Mouse (Mus musculus) frontal cortex, adult (tissue): ENCODE measurements around the gene Pak3.
A peak's percentile ranks its signal among the peaks of the same experiment; 100 is the strongest.
"Not testable (repeated sequence)": the region's sequence is repeated elsewhere in the genome, so short reads cannot be mapped to it uniquely, and the experiment has no call there.

Source experiments
- ATAC-seq: cut with Nextera tagmentation; 2 replicates; pipeline ENCODE4 v1.9.2; 2017; ENCODE audit warnings: mild to moderate bottlenecking, moderate library complexity, mixed read lengths; ENCODE audit not compliant: low TSS enrichment

Gene Pak3

DNA sequence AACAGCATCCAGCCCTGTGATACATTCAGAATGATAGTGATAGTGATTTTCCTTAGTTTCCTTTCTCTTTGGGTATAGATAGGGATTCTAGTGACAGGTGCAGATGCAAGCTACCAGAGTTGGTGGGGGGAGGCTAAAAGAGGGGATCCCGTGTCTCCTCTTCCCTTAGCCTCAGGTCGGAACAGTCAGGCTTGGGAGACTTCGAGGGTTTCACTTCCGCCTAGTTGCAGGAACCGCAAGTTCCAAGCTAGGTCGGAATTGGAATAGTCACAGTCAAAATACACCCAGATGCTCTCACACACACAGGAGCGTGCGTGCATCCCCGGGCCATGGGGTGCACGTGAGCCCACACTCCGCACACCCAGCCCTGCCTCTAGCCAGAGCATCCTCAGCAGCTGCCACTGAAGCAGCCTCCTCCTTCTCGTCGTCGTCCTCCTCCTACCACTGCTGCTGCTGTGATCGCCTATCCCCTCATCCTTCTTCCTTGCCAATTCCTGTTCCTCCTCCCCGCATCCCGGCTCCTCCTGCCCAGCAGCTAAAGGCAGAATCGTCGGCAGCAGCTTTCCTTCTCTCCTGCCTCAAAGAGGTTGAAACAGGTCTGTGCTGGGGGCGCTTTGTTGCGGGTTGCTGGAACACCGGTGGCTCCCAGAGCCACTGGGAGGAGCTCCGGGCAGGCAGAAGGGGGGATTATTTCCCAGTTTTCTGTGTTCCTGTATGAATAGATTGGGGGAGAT, at the start of gene Pak3:
Pak3 (plus strand) TSS at position 424 of the 734 bp plus-strand sequence.
- peak; percentile 89 for ATAC-seq

DNA sequence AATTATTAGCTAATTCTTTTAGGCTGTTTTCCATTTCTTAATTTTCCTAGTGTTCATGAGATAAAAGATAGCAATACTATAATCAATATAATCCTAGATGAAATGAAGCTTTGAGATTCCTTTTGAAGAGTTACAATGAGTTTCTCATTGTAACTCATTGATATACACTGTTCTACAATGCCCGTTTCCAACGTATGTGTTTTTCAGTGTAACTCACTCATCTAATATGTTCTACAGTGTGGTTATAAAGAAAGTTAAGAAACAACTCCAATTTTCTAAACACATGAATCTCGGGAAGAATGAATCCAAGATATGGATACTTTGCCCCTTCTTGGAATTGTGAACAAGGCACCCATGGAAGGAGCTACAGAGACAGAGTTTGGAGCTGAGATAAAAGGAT, 35.5 kb upstream of the Pak3 start:
- ATAC-seq: peak; percentile 100

DNA sequence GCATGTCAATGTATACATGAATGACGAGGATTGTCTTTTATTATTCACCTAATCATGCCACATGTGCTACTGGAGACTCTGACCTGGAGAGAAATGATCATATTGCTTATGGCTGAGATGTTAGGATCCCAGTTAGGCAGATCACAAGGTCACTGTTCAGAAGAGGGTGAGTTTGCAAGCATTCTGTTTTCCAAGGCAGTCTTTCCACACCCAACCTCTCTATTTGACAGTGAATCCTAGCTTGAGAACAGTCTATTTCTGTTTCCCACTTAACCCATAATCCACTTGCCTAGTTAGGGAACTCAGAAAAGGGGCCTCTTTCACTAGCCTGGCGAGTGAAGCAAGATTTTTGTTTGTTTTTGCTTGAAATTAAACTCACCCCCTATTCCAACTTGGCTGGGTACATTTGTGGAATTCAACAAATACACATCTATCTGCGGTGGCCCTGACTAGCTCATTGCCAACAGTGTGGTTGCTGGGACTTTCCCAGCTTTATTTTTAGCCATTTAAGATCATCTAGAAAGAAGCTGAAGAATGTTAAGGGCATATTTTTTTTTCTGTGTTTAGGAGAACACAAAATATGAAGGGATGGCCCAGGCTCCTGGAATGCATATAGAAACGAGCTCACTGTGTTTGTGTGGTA, 17.2 kb upstream of the Pak3 start:
- no peak for ATAC-seq

DNA sequence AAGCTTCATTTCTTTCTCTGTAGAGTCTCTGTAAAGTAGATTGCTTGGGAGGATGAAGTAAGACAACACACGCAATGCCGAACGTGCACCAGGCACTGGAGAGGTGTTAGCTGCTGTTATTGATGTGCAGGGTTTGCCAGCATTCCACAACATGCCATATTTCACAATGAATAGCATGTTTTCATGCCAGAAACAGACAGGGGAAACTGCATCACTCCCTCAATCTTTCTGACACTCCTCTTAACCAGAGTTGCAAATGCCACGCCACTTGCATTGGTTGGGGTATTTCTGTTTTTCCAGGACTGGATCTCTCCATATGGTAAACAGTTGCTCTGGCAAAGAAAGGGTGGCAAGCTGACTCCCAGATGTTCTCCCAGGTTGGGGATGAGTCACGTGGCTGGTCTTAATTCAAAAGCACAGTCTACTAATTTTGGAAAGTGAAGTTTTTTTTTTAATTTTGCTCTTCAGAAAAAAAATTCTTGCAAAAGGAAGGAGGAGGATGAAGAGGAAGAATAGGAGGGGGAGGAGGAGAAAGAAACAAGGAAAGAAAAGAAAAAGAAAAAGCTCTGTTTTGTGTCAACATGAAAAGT, 16.5 kb upstream of the Pak3 start:
- no peak for ATAC-seq

DNA sequence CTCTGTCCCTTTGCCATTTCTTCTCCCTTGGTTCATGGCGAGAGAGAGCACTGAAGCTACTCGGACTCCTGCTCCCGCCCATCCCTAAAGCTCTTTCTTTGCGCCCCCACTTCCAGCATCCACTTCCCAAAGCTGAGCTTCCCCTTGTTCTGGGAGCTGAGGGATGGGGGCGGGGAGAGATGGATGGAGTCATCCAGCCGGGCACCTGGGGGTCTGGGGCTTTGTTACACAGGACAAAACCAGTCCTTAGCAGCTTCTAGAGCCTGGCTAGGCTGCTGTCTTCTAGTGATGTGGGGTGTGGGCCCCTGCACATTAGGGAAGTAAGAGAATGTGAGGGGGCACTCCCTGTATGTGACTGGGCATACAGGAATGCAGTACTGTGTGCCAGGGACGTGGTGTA, 526 bp downstream of the Pak3 start:
- ATAC-seq: peak; percentile 75

DNA sequence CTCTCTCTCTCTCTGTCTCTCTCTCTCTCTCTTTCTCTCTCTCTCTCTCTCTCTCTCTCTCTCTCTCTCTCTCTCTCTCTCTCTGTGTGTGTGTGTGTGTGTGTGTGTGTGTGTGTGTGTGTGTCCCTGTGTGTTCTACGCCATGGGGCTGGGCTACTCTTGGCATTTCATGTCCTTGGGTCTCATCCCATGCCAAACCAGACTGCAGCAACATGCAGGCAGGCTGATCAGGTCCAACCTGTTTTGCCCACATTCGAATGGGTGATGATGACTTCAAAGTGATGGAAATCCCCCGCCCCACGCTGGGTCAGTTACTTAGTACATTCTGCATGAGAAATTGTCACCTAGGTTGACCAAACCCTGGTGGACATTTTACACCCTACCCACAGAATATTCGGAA, 1.1 kb downstream of the Pak3 start:
- not testable (repeated sequence) for ATAC-seq

DNA sequence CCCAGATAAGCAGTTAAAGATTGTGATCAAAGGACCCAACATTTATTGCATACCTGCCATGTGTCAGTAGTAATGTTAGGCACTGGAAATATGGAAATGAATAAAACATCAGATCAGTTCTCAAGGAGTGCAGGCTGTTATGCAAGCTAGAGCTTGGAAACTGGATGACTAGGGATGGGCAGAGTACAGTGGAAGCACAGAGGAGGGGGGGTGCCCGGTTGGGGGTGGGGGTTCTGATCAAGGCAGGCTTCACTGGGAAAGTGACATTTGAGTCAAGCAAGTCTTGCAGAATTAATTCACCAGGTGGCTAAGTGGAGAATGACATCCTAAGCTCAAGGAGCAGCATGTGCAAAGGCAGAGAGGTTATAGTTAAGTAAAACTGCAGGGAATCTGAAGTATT, 1.8 kb downstream of the Pak3 start:
- peak; percentile 57; the same call in 1 of the 2 replicates for ATAC-seq

DNA sequence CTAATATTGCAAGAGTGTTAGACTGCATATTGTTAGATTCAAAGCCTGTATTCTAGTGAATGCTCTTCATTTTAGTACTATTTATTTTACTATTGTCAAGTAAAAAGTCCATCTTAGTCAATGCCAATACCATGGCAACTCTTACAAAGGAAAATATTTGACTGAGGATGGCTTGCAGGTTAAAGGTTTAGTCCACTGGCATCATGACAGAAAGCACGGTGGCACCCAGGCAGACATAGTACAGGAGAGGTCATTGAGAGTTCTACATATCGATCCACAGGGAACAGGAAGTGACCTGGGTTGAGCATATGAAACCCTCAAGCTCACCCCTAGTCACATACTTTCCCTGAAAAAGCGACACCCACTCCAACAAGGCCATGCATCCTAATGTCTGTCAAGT, 13.9 kb downstream of the Pak3 start:
- ATAC-seq: no peak

DNA sequence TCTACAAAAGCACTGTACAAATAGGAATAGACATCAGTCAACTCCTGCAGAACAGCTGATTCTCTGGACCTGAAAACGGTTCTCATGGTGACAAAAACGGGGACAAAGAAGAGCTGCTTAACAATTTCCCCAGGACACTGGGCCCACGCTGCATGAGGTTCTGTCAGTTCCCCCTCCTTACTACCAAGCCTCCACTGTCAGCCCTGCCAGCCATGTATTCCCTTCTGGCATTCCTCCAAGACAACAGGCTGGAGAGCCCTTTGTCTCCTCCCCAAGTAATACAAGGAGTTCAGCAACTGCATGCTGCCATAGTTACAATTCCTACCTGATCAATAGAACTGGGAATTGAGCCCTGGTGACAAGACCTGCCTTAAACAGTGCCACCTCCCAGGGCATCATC, 15.2 kb downstream of the Pak3 start:
- ATAC-seq: no peak

DNA sequence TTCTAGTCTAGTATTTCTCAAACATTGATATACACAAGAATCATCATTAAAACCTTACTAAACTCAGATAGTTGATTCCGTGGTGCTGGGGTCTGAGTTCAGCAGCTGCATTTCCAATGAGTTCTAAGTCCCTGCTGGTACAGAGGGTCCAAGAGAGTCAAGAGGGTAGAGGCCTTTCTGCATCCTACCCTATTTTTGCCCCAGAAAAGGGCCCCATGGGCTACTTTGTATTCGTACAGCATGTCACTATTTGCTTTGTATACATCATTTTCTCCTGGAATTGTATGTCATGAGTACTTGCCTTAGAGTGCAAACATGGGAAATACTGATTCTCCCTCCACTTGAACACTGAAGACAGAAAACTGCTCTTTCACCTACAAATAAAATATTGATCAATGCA, 24.4 kb downstream of the Pak3 start:
- no peak for ATAC-seq

DNA sequence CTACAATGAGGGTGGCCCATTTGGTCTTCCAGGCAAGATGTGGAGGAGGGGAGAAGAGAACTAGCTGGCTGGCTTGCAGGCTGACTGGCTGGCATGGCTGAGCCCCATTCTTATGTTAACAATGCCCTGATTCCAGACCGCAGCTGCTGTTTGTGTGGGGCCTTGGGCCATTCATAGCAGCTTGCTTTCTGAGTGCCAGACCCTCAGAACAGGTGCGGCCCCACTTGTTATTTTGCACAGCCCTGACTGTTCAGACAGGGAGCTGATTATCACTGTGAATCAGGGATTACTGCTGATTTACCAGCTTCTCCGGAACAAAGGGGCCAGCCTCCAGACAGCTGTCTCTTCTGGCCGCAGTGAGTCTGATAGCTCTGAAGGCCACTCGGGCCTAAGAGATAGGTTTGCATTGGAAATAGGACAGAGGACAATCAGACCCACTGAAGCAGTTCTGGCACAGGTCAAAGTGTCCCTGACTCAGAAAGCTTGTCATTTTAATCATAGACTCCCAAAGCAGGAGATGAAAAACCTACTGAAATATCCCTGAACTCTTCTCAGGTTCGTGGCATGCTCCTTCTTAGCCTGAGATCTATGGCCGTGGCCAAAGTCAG, 24.9 kb downstream of the Pak3 start:
- peak; percentile 64 for ATAC-seq

DNA sequence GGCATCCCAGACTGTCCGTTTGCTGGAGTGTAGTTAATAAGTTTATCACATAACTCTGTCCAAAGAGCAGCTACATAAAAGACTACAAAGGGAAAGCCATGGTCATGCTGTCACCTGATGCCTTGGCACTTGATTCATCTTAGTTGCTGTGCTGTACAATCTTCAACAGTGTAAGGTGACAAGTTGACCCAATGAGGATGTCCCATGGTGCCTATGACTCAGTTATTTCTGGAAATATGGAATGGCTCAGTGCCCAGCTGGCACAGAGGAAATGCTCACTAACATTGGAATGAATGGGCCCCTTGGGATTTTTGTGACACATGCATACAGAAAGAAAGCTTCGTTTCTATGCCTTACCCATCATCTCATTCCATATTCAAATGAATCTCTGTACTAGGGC, 55.3 kb downstream of the Pak3 start:
- ATAC-seq: no peak

DNA sequence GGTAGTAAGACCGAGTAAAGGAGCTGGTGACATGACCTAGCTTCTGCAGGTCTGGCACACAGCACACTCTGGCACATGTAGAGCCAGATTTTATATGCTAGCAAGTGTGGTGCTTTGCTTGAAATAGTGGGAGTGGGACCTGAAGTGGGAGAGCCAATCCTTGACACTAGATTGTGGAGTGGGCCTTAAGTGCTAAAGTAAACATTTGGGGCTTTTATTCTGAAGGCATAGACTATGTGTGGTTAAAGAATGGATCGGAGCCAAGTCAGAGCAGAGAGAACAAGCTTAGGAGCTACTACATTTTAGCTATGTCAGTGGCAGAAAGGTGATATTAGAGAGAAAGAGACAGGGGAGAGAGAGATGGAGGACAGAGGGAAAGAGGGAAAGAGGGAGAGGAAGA, 61.5 kb downstream of the Pak3 start:
- ATAC-seq: no peak

DNA sequence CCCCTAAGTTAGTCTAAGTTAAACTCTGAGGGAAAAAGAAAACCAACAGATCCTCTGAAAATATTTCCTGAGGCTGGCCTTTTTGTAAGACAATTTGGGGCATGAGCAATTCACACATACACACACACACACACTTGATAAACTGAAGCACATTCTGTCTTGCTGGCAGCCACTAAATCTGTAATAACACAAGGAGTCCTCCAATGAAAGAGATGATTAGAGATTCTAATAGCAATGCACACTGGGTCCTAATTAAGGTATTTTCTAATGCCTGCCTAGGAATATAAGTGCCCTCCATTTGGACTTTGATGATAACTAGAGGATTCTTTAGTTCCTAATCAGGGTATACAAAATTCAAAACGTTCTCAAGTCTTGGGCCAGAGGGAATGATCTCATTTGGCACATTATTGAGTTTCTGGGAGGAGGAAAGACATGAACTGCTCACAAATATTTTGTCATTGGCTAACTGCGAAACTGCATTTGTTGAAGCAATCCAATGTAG, 62.1 kb downstream of the Pak3 start:
- ATAC-seq: no peak

DNA sequence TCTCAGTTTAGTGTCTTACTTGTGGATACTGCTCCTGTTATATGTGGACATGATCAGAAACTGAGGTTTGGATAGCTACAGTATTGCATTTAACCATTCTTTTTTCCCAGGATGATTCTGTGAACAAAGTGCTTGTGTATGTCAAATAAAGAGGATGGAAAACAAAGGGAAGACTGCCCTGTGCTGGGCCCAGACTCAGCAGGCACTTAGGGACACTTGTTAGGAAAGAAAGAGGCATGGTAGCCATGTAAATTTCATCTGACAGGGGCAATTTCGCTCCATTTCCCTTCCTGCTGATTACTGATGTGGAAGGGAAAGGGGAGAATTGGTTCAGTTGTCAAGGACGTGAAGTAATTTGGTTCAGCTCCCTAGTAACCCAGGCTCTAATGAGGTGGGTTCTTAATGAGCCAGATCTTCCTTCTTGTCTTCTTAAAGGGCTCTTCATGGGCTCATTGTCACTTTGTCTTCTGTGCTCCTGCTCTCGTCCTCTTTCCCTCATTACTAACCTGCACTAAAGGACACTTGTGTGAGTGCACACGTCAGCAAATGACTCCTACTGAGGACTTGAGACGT, 88.6 kb downstream of the Pak3 start:
- no peak for ATAC-seq

DNA sequence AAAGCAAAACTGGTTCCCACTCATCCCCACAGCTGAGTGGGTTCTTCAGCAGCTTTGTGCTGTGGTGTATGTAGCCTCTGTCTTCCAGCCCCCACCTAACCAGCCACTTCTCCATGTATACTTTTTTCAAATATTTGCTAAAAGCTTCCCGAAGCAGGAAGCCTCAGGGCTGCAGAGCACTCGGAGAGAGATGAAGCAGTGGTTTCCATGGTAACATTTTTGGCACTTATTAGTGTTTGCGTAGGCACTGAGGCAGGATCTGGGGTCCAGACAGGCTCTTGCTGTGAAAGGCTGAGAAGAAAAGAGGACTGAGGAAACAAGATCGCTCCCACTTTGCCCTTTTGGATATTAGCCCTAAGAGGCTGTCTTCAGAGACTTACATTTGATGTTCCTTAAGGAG, 100.3 kb downstream of the Pak3 start:
- peak; percentile 81 for ATAC-seq

DNA sequence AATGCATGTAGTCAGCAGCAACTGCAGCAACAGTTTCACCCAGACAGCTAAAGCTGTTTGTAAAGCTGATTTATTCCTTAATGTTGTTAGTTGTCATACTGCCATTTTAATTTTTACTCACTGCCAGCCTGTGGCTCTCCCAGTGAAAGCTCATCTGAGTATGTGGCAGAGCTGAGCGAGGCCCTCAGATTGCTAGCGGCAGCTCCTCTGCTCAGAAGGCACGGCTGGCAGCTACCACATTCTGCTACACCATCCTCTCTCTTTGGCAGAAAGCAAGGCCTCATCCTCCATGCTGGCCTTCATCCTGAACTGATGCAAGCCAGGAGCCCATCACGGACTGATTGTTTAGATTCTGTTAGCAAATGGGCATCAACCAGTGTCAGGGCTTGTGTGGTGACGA, 109.4 kb downstream of the Pak3 start:
- peak; percentile 69 for ATAC-seq

DNA sequence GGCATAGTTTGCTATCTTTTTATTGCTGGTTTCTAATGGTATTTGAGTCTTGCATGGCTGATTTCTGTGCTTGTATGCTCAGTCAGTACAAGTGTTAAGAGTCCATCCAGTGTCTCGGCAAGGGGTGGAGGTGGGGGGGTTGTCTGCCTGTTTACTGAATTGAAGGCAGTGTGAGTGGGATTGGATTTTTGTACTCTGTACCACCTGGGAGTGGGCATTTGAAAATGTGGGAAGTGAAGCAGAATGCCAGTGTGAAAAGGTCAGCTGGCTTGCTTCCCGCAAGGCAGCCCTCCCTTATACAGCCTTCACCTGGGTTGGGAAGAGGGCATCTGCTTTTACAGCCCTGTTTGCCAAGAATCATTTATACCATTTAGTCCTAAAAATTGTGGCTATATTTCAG, 125.5 kb downstream of the Pak3 start:
- ATAC-seq: no peak

DNA sequence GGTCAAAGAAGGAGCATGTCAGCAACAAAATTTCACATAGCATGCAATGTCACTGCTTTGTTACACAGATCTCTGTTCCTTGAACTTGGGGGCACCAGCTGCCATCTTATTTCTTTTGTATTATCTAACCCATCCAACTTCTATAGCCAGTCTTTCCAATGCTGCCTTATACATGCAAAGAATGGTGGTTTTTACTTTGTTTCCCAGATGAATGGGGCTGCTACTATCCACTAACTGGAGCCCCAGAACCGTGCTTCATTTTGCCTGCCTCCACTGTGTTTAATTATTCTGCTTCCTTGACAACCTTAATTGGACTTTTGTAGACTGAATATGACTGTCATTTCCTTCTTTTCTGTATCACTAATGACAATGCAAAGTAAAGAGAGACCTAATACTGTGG, 126.4 kb downstream of the Pak3 start:
- no peak for ATAC-seq

DNA sequence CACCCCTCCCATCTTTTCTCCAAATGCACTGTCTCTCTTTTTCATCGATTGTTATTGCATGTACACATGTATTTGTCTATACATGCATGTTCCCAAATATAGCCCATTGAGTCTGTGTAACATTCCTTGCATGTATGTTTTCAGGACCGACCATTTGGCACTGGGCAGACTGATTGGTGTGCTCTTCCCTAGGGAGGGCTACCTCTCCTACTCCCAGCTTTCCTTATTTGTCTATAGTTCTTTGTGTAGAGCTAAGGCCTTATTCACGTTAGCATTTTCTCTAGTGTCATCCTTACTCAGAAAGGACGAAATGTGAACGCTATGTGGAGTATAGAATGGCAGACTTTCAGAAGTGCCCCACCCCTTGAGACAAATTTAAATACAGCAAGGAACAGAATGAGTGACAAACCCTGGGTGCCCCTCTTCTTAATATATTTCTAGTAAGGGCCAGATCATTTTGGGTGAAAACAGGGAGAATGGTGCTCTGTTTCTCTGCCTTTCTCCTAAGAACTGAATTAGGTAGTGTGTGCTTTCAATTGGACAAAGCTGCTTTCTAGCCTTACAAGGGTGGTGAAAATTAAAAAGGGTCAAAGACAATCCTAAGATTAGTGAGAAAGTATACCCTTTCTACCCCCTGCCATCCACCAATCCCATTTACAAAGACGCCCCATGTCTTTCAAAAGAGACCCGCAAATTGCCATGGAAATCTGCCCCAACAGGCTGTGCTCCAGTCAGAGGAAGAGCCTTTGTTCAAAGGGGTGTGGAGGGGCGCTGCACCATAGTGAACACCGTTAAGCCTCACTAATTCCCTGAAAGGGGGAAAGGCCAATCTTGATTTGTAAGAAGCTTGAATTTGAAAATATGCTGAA, 136.2 kb downstream of the Pak3 start:
- no peak for ATAC-seq

DNA sequence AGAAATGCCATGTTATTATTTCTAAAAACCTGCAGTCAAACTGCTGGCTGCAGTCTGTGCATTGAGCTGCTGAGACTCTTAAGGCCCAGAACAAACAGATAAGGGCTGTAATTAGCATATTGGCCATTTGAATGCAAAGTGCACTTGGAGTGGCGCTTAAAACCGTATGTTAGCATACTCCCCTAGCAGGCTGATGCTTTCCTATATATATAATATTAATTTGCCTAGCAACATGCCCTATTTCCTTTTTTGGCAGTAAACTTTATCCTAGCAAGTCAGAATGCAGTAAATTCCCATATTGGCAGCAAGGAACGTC, 136.7 kb downstream of the Pak3 start:
- no peak for ATAC-seq
